In the genomic region with DNA sequence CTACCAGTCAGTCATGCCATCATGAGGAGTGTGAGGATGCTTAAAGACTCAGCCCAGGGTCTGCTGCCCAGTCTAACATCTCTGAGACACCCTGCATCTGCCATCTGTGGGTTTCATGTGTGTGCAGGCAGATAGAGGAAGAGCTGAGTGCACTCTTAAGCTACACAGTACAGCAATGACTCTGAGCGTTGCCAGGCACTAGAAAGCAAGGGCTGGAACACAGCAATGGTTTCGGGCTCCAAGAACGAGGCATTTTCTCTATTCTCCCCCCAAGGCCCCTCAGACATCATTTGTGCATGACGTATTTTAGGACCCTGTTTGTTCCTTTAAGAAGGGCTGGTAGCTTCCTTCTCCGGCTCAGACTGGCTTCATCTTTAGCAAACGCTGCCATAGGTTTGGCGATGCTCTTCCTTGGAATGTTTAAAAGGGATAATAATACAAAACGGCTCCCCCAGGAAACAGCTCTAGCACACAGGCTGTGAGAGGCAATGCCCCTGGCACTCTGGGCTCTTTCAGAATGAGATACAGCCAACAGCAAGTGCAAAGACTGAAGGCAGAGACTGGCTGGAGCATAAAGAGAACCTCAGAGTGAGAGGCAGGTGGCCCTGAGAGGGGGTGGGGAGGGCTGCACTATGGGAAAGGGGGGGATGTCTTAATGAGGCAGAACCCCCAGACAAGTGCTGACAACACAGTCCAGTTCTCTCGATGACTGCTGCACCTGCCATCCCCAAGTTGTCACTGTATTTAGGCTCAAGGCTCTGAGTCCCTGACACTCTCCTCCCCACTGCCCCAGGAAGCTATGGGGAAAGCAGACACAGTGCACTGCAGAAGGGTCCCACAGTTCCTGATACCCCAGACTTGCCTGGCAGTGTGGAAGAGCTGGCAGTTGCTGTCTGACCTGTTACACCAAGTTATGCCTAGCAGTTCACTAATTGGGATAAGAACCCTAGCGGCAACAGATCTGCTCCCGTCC, we compare ENCODE assay signal across 14 mouse cellular contexts. TPM values are rescaled to one million over a fixed set of nuclear protein-coding genes. Genes with fewer than 3 reads are reported as not detected.
DNase-seq lines count a peak whose midpoint lies in the region; ATAC-seq lines count a peak whose summit lies in the region.
"Had no signal": no experiment of that assay in that cellular context is flagged by ENCODE, and none has a peak within 500 bp of the region (broad histone marks: within the 10 kb centered on the region; RNA-seq: fewer than 3 reads in every experiment).

No protein-coding gene starts in this region.

- H3K9ac ChIP-seq in midbrain, embryonic 12.5 days (replicated peaks), result no peak overlapping the region
- H3K9ac ChIP-seq: heart, embryonic 13.5 days; liver, embryonic 14.5 days; stomach, embryonic 15.5 days had no signal

- H3K4me2 ChIP-seq in midbrain, embryonic 12.5 days (replicated peaks), result peak overlapping the region; percentile 60
- H3K4me2 ChIP-seq: heart, embryonic 13.5 days; stomach, embryonic 15.5 days had no signal

- no peaks in the 10 kb centered on the region for H3K9me3 ChIP-seq in midbrain, embryonic 12.5 days
- H3K9me3 ChIP-seq in embryonic facial prominence, embryonic 10.5 days, result no peaks in the 10 kb centered on the region
- H3K9me3 ChIP-seq: heart, embryonic 13.5 days; stomach, embryonic 15.5 days had no signal

- peaks cover 42% of the 10 kb centered on the region for H3K4me1 ChIP-seq in midbrain, embryonic 12.5 days
- peaks cover 24% of the 10 kb centered on the region for H3K4me1 ChIP-seq in embryonic facial prominence, embryonic 10.5 days
- H3K4me1 ChIP-seq: heart, embryonic 13.5 days had no signal

- H3K27ac ChIP-seq in midbrain, embryonic 12.5 days (replicated peaks), result no peak overlapping the region
- H3K27ac ChIP-seq in embryonic facial prominence, embryonic 10.5 days (replicated peaks), result no peak overlapping the region
- H3K27ac ChIP-seq: heart, embryonic 13.5 days; liver, embryonic 14.5 days; stomach, embryonic 15.5 days had no signal

- no peaks in the 10 kb centered on the region for H3K36me3 ChIP-seq in midbrain, embryonic 12.5 days
- no peaks in the 10 kb centered on the region for H3K36me3 ChIP-seq in embryonic facial prominence, embryonic 10.5 days (replicated peaks)
- H3K36me3 ChIP-seq: heart, embryonic 13.5 days; stomach, embryonic 15.5 days had no signal

- DNase-seq in frontal cortex, postnatal 36 days (ENCODE audit: low spot score in 2 of 2), result peak; percentile 39 to 47
- DNase-seq in frontal cortex, postnatal 14 days (ENCODE audit: low spot score in 2 of 2), result no peak
- peak; percentile 52 to 71 for DNase-seq in right cerebral cortex, postnatal 10 days (ENCODE audit: low spot score in 2 of 2)
- no peak for DNase-seq in right cerebral cortex, postnatal 36 days (ENCODE audit: low spot score in 2 of 2)
- peak; percentile 44 for DNase-seq in right cerebral cortex, postnatal 25 days
- no peak for DNase-seq in embryonic facial prominence, embryonic 10.5 days (ENCODE audit: low spot score)
- DNase-seq: cerebellum, adult 11 months; gastrocnemius, postnatal 14 days; lung, postnatal 36 days had no signal

- 0 out of 2 replicates have a peak, but pooled peaks have one; percentile 38 for ATAC-seq in midbrain, embryonic 12.5 days (ENCODE audit: low FRiP score, low read depth)
- no peak for ATAC-seq in megakaryocyte-erythroid progenitor cell, adult 5-6 weeks (replicated peaks; ENCODE audit: low FRiP score, low TSS enrichment, poor library complexity, severe bottlenecking)

- 58% methylated on average over 11 of the region's 11 CpGs for WGBS in midbrain, embryonic 12.5 days
- 60% methylated on average over 11 of the region's 11 CpGs for WGBS in embryonic facial prominence, embryonic 10.5 days

- no peak overlapping the region for H3K4me3 ChIP-seq in midbrain, embryonic 12.5 days
- H3K4me3 ChIP-seq in embryonic facial prominence, embryonic 10.5 days, result no peak overlapping the region
- H3K4me3 ChIP-seq: heart, embryonic 13.5 days; stomach, embryonic 15.5 days had no signal

- H3K27me3 ChIP-seq in midbrain, embryonic 12.5 days, result peaks cover 42% of the 10 kb centered on the region
- H3K27me3 ChIP-seq in embryonic facial prominence, embryonic 10.5 days (replicated peaks; ENCODE audit: low read depth, poor library complexity, severe bottlenecking), result peaks cover 54% of the 10 kb centered on the region

RNA-seq across cellular contexts. Expression of a gene that starts 2.3 kb away (rescaled TPM):
- polyA plus RNA-seq in midbrain, embryonic 12.5 days (2016; fragmentation: Nextera tagmentation; extraction: Ambion mirVana), result 3.1 and 3.5 TPM in 2 replicates
- polyA plus RNA-seq in embryonic facial prominence, embryonic 10.5 days (2016; fragmentation: Nextera tagmentation; extraction: Ambion mirVana), result 0.66 and 0.75 TPM in 2 replicates
- total RNA-seq in megakaryocyte-erythroid progenitor cell, adult 5-6 weeks (2014; fragmentation: Nextera tagmentation), result not detected in 2 replicates
- total RNA-seq in megakaryocyte-erythroid progenitor cell, adult 5-6 weeks (2017), result not detected in 2 replicates

Comparison
In these comparisons a context has a peak if more than half of its experiments do, and no peak if none do; other contexts are left out.
1. DNase-seq: peak in frontal cortex, postnatal 36 days (2 of 2), right cerebral cortex, postnatal 10 days (2 of 2) and right cerebral cortex, postnatal 25 days (single experiment); none in frontal cortex, postnatal 14 days (0 of 2), right cerebral cortex, postnatal 36 days (0 of 2) and embryonic facial prominence, embryonic 10.5 days (single experiment).